Mouse (Mus musculus): Measurements from ENCODE around the gene Rmnd5b. TPM values are rescaled to one million over a fixed set of nuclear protein-coding genes. Genes with fewer than 3 reads are reported as not detected.

Gene Rmnd5b
- total RNA-seq, 2 experiments from 2014 or later: 52.3 to 54.6 TPM

- intact Hi-C loops (cut with DNase I): no loop called here
- DNase-seq (ENCODE audit: low spot score in 2 of 2): peak; percentile 64 to 77
These were observed 29.9 kb downstream of the Rmnd5b start for GRCm38 (mm10) chr11:51605602-51606446.

- intact Hi-C loops (cut with DNase I): no loop called here
- no peak for DNase-seq (ENCODE audit: low spot score in 2 of 2)
These were observed 33.4 kb downstream of the Rmnd5b start for GRCm38 (mm10) chr11:51602253-51602652.

- DNase-seq (ENCODE audit: low spot score in 2 of 2): no peak
- intact Hi-C loops (cut with DNase I): no loop called here
These were observed 38.1 kb downstream of the Rmnd5b start for GRCm38 (mm10) chr11:51597553-51597952.

GRCm38 (mm10) chr11:51595459-51596083 is 40.1 kb downstream of the Rmnd5b start:
- intact Hi-C loops (cut with DNase I): no loop called here

GRCm38 (mm10) chr11:51594715-51595350 is 40.9 kb downstream of the Rmnd5b start:
- DNase-seq (ENCODE audit: low spot score in 2 of 2): no peak
- intact Hi-C loops (cut with DNase I): no loop called here

More at GRCm38 (mm10) chr11:51595459-51596083, 40.1 kb downstream of the Rmnd5b start:
- DNase-seq (ENCODE audit: low spot score in 2 of 2): no peak

- intact Hi-C loops (cut with DNase I): no loop called here
These were observed 41.8 kb downstream of the Rmnd5b start for GRCm38 (mm10) chr11:51593849-51594248.

GRCm38 (mm10) chr11:51593368-51593767 is 42.3 kb downstream of the Rmnd5b start:
- intact Hi-C loops (cut with DNase I): no loop called here
- DNase-seq (ENCODE audit: low spot score in 2 of 2): no peak

More at GRCm38 (mm10) chr11:51593849-51594248, 41.8 kb downstream of the Rmnd5b start:
- no peak for DNase-seq (ENCODE audit: low spot score in 2 of 2)

GRCm38 (mm10) chr11:51591915-51592314 is 43.8 kb downstream of the Rmnd5b start:
- no peak for DNase-seq (ENCODE audit: low spot score in 2 of 2)
- intact Hi-C loops (cut with DNase I): no loop called here

GRCm38 (mm10) chr11:51591168-51591567 is 44.5 kb downstream of the Rmnd5b start:
- intact Hi-C loops (cut with DNase I): no loop called here
- DNase-seq (ENCODE audit: low spot score in 2 of 2): no peak

GRCm38 (mm10) chr11:51590002-51590401 is 45.7 kb downstream of the Rmnd5b start:
- DNase-seq (ENCODE audit: low spot score in 2 of 2): no peak
- intact Hi-C loops (cut with DNase I): no loop called here

- intact Hi-C loops (cut with DNase I): no loop called here
- no peak for DNase-seq (ENCODE audit: low spot score in 2 of 2)
These were observed 46.9 kb downstream of the Rmnd5b start for GRCm38 (mm10) chr11:51588833-51589232.

- no peak for DNase-seq (ENCODE audit: low spot score in 2 of 2)
- intact Hi-C loops (cut with DNase I): no loop called here
These were observed 48.6 kb downstream of the Rmnd5b start for GRCm38 (mm10) chr11:51587059-51587458.

GRCm38 (mm10) chr11:51586411-51586810 is 49.3 kb downstream of the Rmnd5b start:
- intact Hi-C loops (cut with DNase I): no loop called here
- DNase-seq (ENCODE audit: low spot score in 2 of 2): no peak

GRCm38 (mm10) chr11:51585608-51586252 is 50.0 kb downstream of the Rmnd5b start:
- DNase-seq (ENCODE audit: low spot score in 2 of 2): no peak
- intact Hi-C loops (cut with DNase I): no loop called here

GRCm38 (mm10) chr11:51584431-51585248 is 51.1 kb downstream of the Rmnd5b start, which contains the start of gene Phykpl:
Gene Phykpl (plus strand): TSS chr11:51584757.
- peak; percentile 92 to 93 for DNase-seq (ENCODE audit: low spot score in 2 of 2)
- intact Hi-C loops (cut with DNase I): loop anchor here (5.0 kb wide), 2 partner anchors 42 to 297 kb away; partner anchors contain the start of gene Col23a1

- intact Hi-C loops (cut with DNase I): loop anchor here (5.0 kb wide), 2 partner anchors 42 to 297 kb away; partner anchors contain the start of gene Col23a1
- no peak for DNase-seq (ENCODE audit: low spot score in 2 of 2)
These were observed 51.7 kb downstream of the Rmnd5b start for GRCm38 (mm10) chr11:51584057-51584430.

- intact Hi-C loops (cut with DNase I): loop anchor here (5.0 kb wide), 2 partner anchors 40 to 295 kb away; partner anchors contain the start of gene Col23a1
These were observed 53.0 kb downstream of the Rmnd5b start for GRCm38 (mm10) chr11:51582713-51583112.

GRCm38 (mm10) chr11:51579024-51579423 is 56.7 kb downstream of the Rmnd5b start:
- no peak for DNase-seq (ENCODE audit: low spot score in 2 of 2)
- intact Hi-C loops (cut with DNase I): no loop called here

More at GRCm38 (mm10) chr11:51582713-51583112, 53.0 kb downstream of the Rmnd5b start:
- DNase-seq (ENCODE audit: low spot score in 2 of 2): peak; percentile 55 to 63

GRCm38 (mm10) chr11:51577587-51577986 is 58.1 kb downstream of the Rmnd5b start:
- DNase-seq (ENCODE audit: low spot score in 2 of 2): no peak
- intact Hi-C loops (cut with DNase I): no loop called here
